Mouse (Mus musculus): ENCODE results near the gene Ifit1. TPM values are rescaled to one million over a fixed set of nuclear protein-coding genes. Genes with fewer than 3 reads are reported as not detected.
A peak's percentile ranks its signal among the peaks of the same experiment; 100 is the strongest.

Gene Ifit1
- polyA plus RNA-seq, 1 experiment from 2014 or later = 0.51 TPM

DNA sequence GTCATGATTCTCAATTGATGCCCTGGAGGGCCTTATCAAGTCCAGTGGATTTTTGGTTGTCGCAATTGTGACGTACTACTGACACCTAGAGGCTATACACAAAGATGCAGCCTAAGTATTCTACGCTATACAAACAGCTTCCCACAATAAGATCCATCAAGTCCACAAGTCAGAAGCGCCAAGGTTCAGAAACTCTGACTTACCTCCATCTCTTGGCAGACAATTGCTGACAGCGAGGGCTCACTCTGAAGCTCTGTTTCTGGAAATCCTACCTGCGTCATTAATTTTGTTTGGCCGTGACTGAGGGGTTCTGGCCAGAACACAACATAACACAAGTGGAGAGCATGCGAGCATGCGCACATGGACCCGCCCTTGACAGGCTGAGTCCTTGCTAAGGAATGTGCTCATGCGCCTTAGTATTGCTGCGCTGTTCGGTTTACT lies 21.4 kb downstream of the Ifit1 start:
- Histone ChIP-seq H3K27me3 (replicated peaks) (no peaks in the 10 kb centered on the region), H3K36me3 (no peaks in the 10 kb centered on the region), H3K9me3 (replicated peaks) (no peaks in the 10 kb centered on the region), H3K4me1 (peaks cover 26% of the 10 kb centered on the region), H3K4me3 (peak overlapping the region; percentile 31), H3K4me2 (peak overlapping the region; percentile 54), H3K27ac (peak overlapping the region; percentile 38; the same call in 1 of the 2 replicates), H3K9ac (peak overlapping the region; percentile 28; the same call in 1 of the 2 replicates)
- peak; percentile 90 for ATAC-seq
- WGBS (ENCODE audit: insufficient replicate concordance) = 9% methylated on average over 13 of the region's 13 CpGs

DNA sequence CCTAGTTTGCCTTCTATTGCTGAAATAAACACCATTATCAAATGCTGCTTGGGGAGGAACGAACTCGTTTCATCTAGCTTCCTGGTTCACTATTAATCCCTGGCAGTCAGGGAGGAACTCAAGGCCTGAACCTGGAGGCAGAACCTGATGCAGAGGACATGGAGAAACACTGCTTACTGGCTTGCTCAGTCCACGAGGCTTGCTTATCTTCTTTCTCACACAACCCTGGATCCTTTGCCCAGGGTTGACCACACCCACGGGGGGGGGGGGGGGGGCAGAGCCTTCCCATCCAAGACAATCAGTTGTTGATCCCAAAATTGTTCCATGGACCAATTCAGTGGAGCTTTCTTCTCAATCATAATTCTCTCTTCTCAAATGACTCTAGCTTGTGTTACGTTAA lies 22.1 kb downstream of the Ifit1 start:
- peak overlapping the region; percentile 38 for H3K27ac ChIP-seq
- peaks cover 21% of the 10 kb centered on the region for H3K4me1 ChIP-seq
- no peaks in the 10 kb centered on the region for H3K9me3 ChIP-seq (replicated peaks)
- peak; percentile 83 for ATAC-seq
- H3K36me3 ChIP-seq = no peaks in the 10 kb centered on the region
- H3K4me3 ChIP-seq = no peak overlapping the region
- H3K27me3 ChIP-seq (replicated peaks) = no peaks in the 10 kb centered on the region
- peak overlapping the region; percentile 54 for H3K4me2 ChIP-seq
- 29% methylated on average over 5 of the region's 5 CpGs for WGBS (ENCODE audit: insufficient replicate concordance)
- H3K9ac ChIP-seq = peak overlapping the region; percentile 28; the same call in 1 of the 2 replicates

- no peak overlapping the region for H3K27ac ChIP-seq
- peaks cover 14% of the 10 kb centered on the region for H3K4me1 ChIP-seq
- H3K4me3 ChIP-seq = no peak overlapping the region
- no peak overlapping the region for H3K4me2 ChIP-seq
- 1% methylated on average over 5 of the region's 5 CpGs for WGBS (ENCODE audit: insufficient replicate concordance)
- no peaks in the 10 kb centered on the region for H3K36me3 ChIP-seq
- ATAC-seq = no peak
- no peaks in the 10 kb centered on the region for H3K9me3 ChIP-seq (replicated peaks)
- no peak overlapping the region for H3K9ac ChIP-seq
- H3K27me3 ChIP-seq (replicated peaks) = no peaks in the 10 kb centered on the region
Measured at GRCm38 (mm10) chr19:34666127-34666526, 25.5 kb downstream of the Ifit1 start.

- H3K27ac ChIP-seq = no peak overlapping the region
- H3K4me2 ChIP-seq = no peak overlapping the region
- no peak overlapping the region for H3K4me3 ChIP-seq
- H3K9me3 ChIP-seq (replicated peaks) = no peaks in the 10 kb centered on the region
- no peaks in the 10 kb centered on the region for H3K27me3 ChIP-seq (replicated peaks)
- no peak for ATAC-seq
- WGBS (ENCODE audit: insufficient replicate concordance) = 59% methylated on average over 7 of the region's 7 CpGs
- H3K9ac ChIP-seq = no peak overlapping the region
- 0 out of 2 replicates have a peak, but pooled peaks cover 2% of the 10 kb centered on the region for H3K36me3 ChIP-seq
- no peaks in the 10 kb centered on the region for H3K4me1 ChIP-seq
Measured at GRCm38 (mm10) chr19:34673476-34673875, 32.8 kb downstream of the Ifit1 start.

GRCm38 (mm10) chr19:34678428-34678827 lies 37.8 kb downstream of the Ifit1 start:
- no peak overlapping the region for H3K9ac ChIP-seq
- H3K9me3 ChIP-seq (replicated peaks) = no peaks in the 10 kb centered on the region
- no peak overlapping the region for H3K27ac ChIP-seq
- 46% methylated on average over 4 of the region's 4 CpGs for WGBS (ENCODE audit: insufficient replicate concordance)
- H3K4me1 ChIP-seq = no peaks in the 10 kb centered on the region
- peak; percentile 44; the same call in 1 of the 2 replicates for ATAC-seq
- no peak overlapping the region for H3K4me3 ChIP-seq
- no peak overlapping the region for H3K4me2 ChIP-seq
- no peaks in the 10 kb centered on the region for H3K27me3 ChIP-seq (replicated peaks)
- no peaks in the 10 kb centered on the region for H3K36me3 ChIP-seq

DNA sequence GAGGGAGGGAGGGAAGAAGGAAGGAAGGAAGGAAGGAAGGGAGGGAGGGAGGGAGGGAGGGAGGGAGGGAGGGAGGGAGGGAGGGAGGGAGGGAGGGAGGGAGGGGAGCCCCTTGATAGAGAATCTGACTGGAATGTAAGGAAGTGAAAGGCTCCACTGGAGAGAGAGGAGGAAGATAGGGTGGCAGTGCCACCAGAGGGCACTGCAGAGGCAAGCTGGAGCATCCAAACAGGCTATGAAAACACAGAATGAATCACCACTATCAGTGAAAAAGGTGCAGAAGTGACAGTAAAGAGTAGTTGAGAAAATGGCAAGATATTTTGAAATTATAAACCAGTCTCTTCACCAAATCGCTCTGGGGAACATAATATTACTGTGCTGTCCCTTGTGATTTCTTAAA lies 44.2 kb downstream of the Ifit1 start:
- H3K4me1 ChIP-seq = no peaks in the 10 kb centered on the region
- H3K27ac ChIP-seq = no peak overlapping the region
- H3K36me3 ChIP-seq = no peaks in the 10 kb centered on the region
- H3K9me3 ChIP-seq (replicated peaks) = no peaks in the 10 kb centered on the region
- H3K4me3 ChIP-seq = no peak overlapping the region
- WGBS (ENCODE audit: insufficient replicate concordance) = 33% methylated on average over 1 of the region's 1 CpGs
- ATAC-seq = no peak
- H3K4me2 ChIP-seq = no peak overlapping the region
- no peaks in the 10 kb centered on the region for H3K27me3 ChIP-seq (replicated peaks)
- no peak overlapping the region for H3K9ac ChIP-seq

DNA sequence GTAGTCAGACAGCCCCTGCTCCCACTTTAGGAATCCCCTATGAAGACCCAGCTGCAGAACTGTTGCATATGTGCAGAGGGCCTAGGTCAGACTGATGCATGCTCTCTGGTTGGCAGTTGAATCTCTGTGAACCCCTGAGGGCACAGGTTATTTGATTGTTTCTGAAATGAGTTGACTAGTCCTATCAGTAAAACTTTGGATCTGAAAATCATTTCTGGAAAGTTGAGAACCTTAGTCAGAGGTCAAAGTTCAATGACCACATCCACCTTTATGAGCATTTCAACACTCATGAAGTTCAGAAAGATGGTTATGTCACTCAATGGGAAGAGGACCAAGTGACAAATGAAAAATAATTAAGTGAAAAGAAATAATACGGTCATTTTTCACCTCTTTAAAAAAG lies 44.9 kb downstream of the Ifit1 start:
- H3K9me3 ChIP-seq (replicated peaks) = no peaks in the 10 kb centered on the region
- no peak overlapping the region for H3K27ac ChIP-seq
- no peak overlapping the region for H3K4me3 ChIP-seq
- H3K4me2 ChIP-seq = no peak overlapping the region
- no peaks in the 10 kb centered on the region for H3K4me1 ChIP-seq
- H3K27me3 ChIP-seq (replicated peaks) = no peaks in the 10 kb centered on the region
- no peak overlapping the region for H3K9ac ChIP-seq
- no peak for ATAC-seq
- WGBS (ENCODE audit: insufficient replicate concordance) = 83% methylated on average over 1 of the region's 1 CpGs
- no peaks in the 10 kb centered on the region for H3K36me3 ChIP-seq

DNA sequence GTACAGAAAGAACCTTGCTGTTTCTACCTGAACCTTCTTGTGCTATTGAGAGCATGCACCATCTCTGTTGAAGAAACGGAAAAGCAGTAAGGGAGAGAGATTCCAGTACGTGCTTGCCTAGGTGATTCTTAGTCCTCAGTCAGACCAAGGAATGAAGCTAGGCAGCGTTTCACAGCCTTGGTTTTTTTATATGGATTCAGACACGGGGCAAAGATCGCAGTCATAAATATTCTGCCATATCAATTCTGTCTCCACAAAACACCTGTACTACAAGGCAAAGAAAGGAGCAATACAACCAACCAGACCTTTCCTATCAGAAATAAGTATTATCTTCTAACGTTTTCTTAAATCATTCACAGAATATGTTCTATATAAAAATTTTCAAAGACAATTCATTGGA lies 50.7 kb downstream of the Ifit1 start:
- Histone ChIP-seq H3K9me3 (replicated peaks) (no peaks in the 10 kb centered on the region), H3K4me3 (no peak overlapping the region), H3K4me1 (no peaks in the 10 kb centered on the region), H3K9ac (no peak overlapping the region), H3K27me3 (replicated peaks) (no peaks in the 10 kb centered on the region), H3K36me3 (no peaks in the 10 kb centered on the region), H3K4me2 (no peak overlapping the region), H3K27ac (no peak overlapping the region)
- no peak for ATAC-seq
- WGBS (ENCODE audit: insufficient replicate concordance) = 75% methylated on average over 6 of the region's 6 CpGs

DNA sequence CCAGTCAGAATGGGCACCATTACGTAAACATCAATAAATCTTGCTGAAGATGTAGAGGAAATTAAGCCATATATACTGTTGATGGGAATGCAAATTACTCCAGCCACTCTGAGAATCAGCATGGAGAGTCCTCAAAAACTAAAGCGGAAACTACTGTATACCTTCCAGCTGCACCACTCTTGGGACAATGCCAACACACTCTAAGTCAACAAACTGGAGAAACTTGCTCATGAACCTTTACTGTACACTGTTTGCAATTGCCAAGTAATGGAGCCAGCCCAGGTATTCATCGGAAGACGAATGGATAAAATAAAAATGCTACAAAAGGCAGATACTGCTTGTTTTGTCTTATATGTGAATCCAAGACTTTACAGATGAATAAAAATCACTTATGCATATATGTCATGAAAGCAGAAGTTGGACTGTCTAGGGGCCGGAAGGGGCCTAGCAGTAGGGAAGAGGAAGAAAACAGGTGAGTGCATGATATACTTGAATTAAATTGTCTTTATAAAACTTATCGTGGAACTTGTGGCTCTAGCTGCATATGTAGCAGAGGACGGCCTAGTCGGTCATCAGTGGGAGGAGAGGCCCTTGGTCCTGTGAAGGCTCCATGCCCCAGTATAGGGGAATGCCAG lies 55.8 kb downstream of the Ifit1 start:
- no peak overlapping the region for H3K9ac ChIP-seq
- H3K27me3 ChIP-seq (replicated peaks) = no peaks in the 10 kb centered on the region
- 68% methylated on average over 8 of the region's 8 CpGs for WGBS (ENCODE audit: insufficient replicate concordance)
- ATAC-seq = no peak
- no peak overlapping the region for H3K4me3 ChIP-seq
- no peak overlapping the region for H3K4me2 ChIP-seq
- no peaks in the 10 kb centered on the region for H3K4me1 ChIP-seq
- H3K36me3 ChIP-seq = no peaks in the 10 kb centered on the region
- no peaks in the 10 kb centered on the region for H3K9me3 ChIP-seq (replicated peaks)
- H3K27ac ChIP-seq = no peak overlapping the region

DNA sequence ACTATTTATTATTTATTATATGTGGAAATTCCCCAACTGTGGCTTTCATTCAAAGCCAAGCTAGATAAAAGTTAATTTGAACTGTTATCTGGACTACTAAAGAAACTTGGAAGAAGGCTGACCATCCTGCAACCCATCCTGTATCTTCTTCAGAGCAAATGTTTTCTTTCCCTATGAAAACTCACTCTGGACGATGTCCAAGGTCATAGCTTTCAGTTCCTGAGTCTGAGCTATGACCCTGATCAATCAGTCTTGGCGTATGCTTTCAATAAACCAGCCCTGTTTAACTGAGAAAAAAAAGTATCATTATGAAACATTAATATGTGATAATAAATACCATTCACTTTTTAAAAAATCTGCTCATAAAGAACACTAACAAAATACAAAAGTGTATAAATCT lies 56.8 kb downstream of the Ifit1 start:
- no peak overlapping the region for H3K27ac ChIP-seq
- WGBS (ENCODE audit: insufficient replicate concordance) = 39% methylated on average over 2 of the region's 2 CpGs
- ATAC-seq = no peak

DNA sequence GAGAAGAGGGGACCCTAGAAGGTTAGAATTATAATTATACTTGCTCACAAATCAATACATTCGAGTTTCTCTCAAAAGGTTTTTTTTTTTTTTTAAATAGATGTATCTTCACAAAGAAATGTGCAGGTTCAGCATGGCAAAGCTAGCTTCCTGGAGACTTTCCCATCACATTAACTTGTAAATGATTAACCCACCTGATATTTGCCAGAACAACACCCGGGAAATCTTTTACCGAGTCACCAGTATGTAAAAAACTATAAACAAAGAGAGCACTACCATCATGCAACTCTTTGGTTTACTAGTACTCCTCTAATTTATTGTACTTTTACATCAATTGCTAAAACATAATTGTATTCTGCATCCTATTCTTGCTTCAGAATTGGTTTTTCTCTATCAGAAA lies 57.8 kb downstream of the Ifit1 start:
- no peak overlapping the region for H3K4me3 ChIP-seq
- no peaks in the 10 kb centered on the region for H3K9me3 ChIP-seq (replicated peaks)
- H3K27me3 ChIP-seq (replicated peaks) = no peaks in the 10 kb centered on the region
- no peak overlapping the region for H3K4me2 ChIP-seq
- no peaks in the 10 kb centered on the region for H3K36me3 ChIP-seq
- H3K27ac ChIP-seq = no peak overlapping the region
- H3K4me1 ChIP-seq = no peaks in the 10 kb centered on the region
- no peak overlapping the region for H3K9ac ChIP-seq
- 71% methylated on average over 3 of the region's 3 CpGs for WGBS (ENCODE audit: insufficient replicate concordance)
- no peak for ATAC-seq

More for the DNA sequence above, 56.8 kb downstream of the Ifit1 start:
- no peaks in the 10 kb centered on the region for H3K9me3 ChIP-seq (replicated peaks)
- no peaks in the 10 kb centered on the region for H3K36me3 ChIP-seq
- no peak overlapping the region for H3K4me2 ChIP-seq
- H3K9ac ChIP-seq = no peak overlapping the region
- no peaks in the 10 kb centered on the region for H3K27me3 ChIP-seq (replicated peaks)
- no peak overlapping the region for H3K4me3 ChIP-seq
- no peaks in the 10 kb centered on the region for H3K4me1 ChIP-seq

DNA sequence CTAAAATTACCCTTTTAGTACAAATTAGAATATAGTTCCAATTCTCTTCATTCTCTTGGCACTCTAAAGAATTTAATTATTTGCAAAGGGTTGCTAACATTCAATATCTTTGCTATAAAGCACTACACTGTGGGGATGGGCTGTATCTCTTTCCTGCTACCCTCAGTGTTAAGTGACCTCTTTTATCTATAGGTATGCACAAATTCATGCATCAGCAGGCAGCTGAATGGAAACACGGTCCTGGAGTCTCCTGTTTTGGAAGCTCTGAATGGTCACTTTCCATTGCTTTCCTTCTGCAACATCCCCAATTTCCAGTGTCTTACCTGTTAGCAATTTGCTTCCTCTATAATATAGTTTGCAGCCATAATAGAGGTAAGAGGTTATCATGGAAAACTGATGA lies 58.2 kb downstream of the Ifit1 start:
- ATAC-seq = no peak
- no peak overlapping the region for H3K4me2 ChIP-seq
- no peaks in the 10 kb centered on the region for H3K9me3 ChIP-seq (replicated peaks)
- H3K4me3 ChIP-seq = no peak overlapping the region
- H3K4me1 ChIP-seq = no peaks in the 10 kb centered on the region
- no peaks in the 10 kb centered on the region for H3K27me3 ChIP-seq (replicated peaks)
- no peaks in the 10 kb centered on the region for H3K36me3 ChIP-seq
- no peak overlapping the region for H3K27ac ChIP-seq
- H3K9ac ChIP-seq = no peak overlapping the region
- WGBS (ENCODE audit: insufficient replicate concordance) = 51% methylated on average over 1 of the region's 1 CpGs

GRCm38 (mm10) chr19:34699300-34699699 lies 58.6 kb downstream of the Ifit1 start:
- H3K9me3 ChIP-seq (replicated peaks) = no peaks in the 10 kb centered on the region
- no peaks in the 10 kb centered on the region for H3K27me3 ChIP-seq (replicated peaks)
- WGBS (ENCODE audit: insufficient replicate concordance) = 67% methylated on average over 2 of the region's 2 CpGs
- ATAC-seq = no peak
- no peak overlapping the region for H3K4me2 ChIP-seq
- no peak overlapping the region for H3K4me3 ChIP-seq
- no peak overlapping the region for H3K9ac ChIP-seq
- H3K4me1 ChIP-seq = no peaks in the 10 kb centered on the region
- H3K36me3 ChIP-seq = no peaks in the 10 kb centered on the region
- no peak overlapping the region for H3K27ac ChIP-seq
